Comparison of ENCODE assay signal across 18 mouse cellular contexts in the genomic region with DNA sequence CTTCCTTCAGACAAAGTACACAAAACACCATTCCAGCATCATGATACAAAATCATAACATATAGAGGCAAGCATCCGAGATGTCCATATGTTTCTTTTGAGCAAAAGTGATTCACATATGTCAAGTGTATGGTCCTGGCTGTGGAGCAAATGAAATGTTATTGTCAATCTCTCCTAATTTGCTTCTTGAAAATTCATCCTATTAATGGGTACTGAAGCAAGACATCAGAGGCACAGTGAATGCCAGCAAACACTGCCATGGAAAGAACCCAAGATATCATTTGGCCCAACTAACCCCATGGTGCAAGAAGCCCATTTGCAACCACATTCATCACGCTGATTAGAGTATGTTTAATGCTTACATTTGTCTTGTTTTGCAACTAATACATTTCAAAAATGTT.
"Had no signal": no experiment of that assay in that cellular context is flagged by ENCODE, and none has a peak within 500 bp of the region (broad histone marks: within the 10 kb centered on the region; RNA-seq: fewer than 3 reads in every experiment).

No protein-coding gene starts in this region.

- H3K4me1 ChIP-seq: midbrain, embryonic 10.5 days; midbrain, embryonic 12.5 days; neural tube, embryonic 13.5 days; neural tube, embryonic 15.5 days had no signal

- H3K27me3 ChIP-seq: midbrain, embryonic 12.5 days; neural tube, embryonic 13.5 days; neural tube, embryonic 15.5 days had no signal

- H3K9ac ChIP-seq: lung, embryonic 14.5 days; midbrain, embryonic 12.5 days; neural tube, embryonic 13.5 days; neural tube, embryonic 15.5 days had no signal

- DNase-seq: lung, adult 18-20 months; lung, embryonic 14.5 days; lung, postnatal 10 days; lung, postnatal 4 days; retina, postnatal 1 day; right cerebral cortex, adult 18-20 months; right cerebral cortex, postnatal 25 days; right cerebral cortex, postnatal 4 days; spleen, adult 18-20 months; thymus, adult 18-20 months; thymus, postnatal 14 days; thymus, postnatal 4 days had no signal

- H3K27ac ChIP-seq: midbrain, embryonic 10.5 days; midbrain, embryonic 12.5 days; neural tube, embryonic 13.5 days; neural tube, embryonic 15.5 days had no signal

- H3K4me2 ChIP-seq: lung, embryonic 14.5 days; midbrain, embryonic 12.5 days; neural tube, embryonic 13.5 days; neural tube, embryonic 15.5 days had no signal

- ATAC-seq: midbrain, embryonic 16.5 days had no signal

- H3K9me3 ChIP-seq: midbrain, embryonic 10.5 days; midbrain, embryonic 12.5 days; neural tube, embryonic 13.5 days; neural tube, embryonic 15.5 days had no signal

- H3K4me3 ChIP-seq: midbrain, embryonic 10.5 days; midbrain, embryonic 12.5 days; myocyte; neural tube, embryonic 13.5 days; neural tube, embryonic 15.5 days had no signal

- H3K36me3 ChIP-seq: midbrain, embryonic 10.5 days; midbrain, embryonic 12.5 days; neural tube, embryonic 13.5 days; neural tube, embryonic 15.5 days had no signal
